Mouse (Mus musculus) mature B cell (primary cell): ENCODE measurements at regions not wholly inside any gene's neighbourhood (a gene's known extent, or its start where the extent isn't known, plus 50 kb on each side); places are given as distances from the start of the nearest gene placed in this dataset.

Source experiments
- in situ Hi-C: fragments of 300-500 bp; cut with MboI; formaldehyde crosslinking; loops from 2 replicates; pipeline ENCODE4 v1.14.3; 2019

DNA sequence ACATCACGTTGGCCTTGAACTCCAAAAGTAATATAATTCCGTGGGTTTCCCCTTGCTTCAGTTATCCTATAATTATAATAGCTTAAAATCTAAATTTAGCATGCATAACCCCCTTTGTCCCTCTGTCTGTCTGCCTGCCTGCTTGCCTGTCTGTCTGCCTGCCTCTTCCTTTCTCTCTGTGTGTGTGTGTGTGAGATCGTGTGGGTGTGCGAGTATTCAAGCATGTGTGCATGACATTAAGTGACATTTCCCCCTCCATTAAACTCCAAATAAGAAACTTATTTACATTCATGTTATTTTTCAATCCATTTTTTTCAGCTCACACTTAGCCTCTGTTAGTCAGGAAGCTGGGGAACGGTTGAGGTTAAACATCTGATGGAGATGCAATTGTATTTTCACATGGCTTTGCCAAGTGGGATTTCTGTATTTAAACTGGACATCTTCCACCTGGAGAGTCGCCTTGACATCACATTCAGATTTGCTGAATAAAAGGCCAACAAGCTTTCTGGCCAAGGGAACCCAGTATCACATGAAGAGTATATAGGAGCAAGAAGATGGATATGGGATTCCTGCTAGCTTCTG, 130.8 kb upstream of the Map3k1 start:
- in situ Hi-C loops, result loop anchor here (5.0 to 10.0 kb wide), 3 partner anchors 45 to 132 kb away; partner anchors contain the start of gene Map3k1

DNA sequence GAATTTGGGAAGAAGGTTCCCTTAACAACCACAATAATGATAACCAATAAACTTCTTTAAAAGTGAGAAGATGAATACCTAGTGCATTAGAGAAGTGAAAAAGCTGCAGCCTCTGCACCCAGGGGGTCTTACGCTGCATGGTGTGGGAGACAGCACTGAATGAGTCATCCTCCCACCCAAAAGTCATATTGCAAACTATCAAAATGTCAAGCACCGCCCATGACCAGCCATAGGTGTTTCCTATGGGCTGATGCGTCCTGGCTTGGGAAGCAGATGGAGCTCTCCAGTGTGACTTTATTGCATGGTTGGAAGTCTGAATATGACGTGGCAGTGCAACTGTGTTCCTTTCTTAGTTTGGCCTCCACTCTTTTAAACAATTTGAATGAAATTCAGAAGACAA, 131.5 kb upstream of the Map3k1 start:
- in situ Hi-C loops, result no loop called here

DNA sequence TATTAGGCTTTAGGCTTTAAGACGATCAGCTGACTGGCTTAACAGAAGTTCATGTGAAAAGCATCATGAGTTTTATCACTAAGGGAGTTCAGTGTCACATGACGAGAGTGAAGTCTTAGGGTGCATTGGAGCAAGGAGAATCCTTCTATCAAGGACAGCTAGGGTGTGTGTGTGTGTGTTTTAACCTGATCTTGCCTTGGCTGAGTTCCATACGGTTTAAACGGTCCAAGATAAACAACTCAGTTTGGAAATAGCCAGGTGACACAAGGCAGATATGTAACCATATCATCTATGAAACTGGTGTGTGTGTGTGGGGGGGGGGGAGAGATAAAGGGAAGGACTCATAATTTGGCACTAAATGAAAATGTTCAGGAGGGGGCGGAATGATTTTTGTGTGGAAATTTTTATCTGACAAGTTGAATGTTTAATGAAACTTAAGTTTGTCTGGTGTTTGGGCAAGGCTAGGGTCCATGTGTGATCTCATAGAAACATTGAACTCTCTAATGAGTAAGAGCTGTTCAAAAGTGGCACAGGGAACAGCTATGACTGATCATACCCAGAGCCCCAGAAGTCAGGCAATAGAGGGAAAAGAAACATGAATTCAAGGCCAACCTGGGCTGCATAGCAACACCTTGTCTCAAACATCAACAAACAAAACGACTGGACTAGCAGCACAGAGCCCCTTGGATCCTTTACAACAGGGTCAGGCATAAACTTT, 132.2 kb upstream of the Map3k1 start:
- in situ Hi-C loops, result no loop called here

DNA sequence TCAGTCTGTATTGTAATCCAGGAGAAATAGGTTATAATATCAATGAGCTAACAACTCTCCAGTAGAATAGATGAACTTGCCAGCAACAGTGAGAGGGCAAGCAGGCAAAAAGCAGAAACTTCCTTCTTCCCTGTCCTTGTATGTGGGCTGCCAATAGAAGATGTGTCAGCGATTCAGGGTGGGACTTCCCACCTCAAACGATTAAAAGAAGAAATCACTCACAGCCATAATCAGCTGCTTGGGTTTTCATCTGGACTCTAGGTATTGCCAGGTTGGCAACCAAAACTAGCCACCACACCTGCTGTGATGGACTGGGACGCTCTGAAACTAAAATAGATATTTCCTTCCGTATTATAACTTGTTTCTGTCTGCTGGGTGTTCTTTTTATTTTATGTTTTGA, 133.2 kb upstream of the Map3k1 start:
- in situ Hi-C loops, result no loop called here

DNA sequence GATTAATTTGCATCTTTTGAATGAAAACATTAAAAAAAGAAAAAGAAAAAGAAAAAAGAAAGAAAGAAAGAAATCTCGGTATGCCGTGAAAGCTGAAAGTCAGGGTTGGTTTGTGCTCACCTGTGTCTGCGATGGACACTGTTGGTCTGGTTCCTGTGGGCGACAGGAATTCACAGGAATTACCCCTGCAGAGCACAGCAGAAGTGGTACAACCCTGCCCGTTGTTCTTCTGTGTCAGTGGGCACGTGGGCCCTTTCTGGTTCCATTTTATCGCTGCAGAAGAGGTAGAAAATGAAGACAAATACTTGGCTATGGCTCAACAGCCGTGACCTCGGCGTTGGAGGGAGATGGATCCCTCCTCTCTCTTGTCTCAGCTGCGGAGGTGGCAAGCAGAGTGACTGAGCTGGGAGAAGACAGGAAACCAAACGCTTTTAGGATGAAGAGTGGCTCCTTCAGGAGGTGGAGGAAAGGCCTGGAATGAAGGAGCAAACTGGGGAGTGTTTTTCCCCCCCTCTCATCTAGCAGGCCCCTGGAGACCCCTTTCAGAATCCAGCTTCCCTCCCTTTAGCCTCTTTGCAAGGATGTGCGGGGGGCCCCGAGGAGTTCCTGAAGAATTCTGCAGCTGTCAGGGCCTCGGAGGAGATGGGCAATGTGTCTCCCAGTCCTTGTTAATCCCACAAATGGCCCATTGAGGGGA, 134.7 kb upstream of the Map3k1 start:
- in situ Hi-C loops, result no loop called here

GRCm38 (mm10) chr13:111944089-111944406, 135.3 kb upstream of the Map3k1 start:
- in situ Hi-C loops, result no loop called here

- in situ Hi-C loops, result no loop called here
These were observed 137.5 kb upstream of the Map3k1 start for GRCm38 (mm10) chr13:111946271-111946670.

DNA sequence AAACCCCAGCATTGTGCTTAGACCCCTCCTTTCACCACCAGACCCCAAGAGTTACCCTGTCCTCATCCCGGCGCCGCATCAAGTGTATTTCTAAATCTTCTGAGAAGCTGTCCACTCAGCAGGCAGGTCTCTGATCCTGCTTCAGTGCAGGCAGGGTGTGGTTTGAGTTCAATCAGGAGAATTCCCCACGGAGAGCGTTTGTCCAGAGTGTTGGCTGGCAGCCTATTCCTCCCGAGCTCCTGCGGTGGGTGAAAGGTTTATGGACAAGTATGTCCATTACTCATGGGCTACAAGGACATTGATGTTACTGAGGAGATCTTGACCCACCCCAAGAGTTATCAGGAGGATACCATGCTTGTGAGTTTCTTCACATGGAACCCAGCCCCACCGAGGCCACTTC, 138.0 kb upstream of the Map3k1 start:
- in situ Hi-C loops, result no loop called here

- in situ Hi-C loops, result no loop called here
These were observed 139.6 kb upstream of the Map3k1 start for GRCm38 (mm10) chr13:111948395-111948794.

DNA sequence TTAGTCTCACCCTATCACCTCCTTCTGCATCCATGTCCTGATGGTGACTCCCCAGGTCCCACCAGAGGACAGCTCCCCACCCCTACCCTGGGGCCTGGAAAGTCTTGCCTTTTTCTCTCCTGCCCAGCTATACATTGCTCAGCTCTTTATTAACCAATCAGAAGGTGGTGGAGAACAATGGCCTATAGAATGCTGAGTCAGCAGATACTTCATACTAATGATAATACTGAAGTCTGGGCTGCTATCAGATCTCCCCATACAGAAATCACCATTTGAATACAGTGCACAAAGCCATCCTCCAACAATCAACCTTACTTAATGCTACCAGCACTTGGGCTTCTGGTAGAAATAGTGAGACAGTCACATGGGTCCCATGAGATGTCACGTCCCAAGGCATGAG, 141.2 kb upstream of the Map3k1 start:
- in situ Hi-C loops, result no loop called here

DNA sequence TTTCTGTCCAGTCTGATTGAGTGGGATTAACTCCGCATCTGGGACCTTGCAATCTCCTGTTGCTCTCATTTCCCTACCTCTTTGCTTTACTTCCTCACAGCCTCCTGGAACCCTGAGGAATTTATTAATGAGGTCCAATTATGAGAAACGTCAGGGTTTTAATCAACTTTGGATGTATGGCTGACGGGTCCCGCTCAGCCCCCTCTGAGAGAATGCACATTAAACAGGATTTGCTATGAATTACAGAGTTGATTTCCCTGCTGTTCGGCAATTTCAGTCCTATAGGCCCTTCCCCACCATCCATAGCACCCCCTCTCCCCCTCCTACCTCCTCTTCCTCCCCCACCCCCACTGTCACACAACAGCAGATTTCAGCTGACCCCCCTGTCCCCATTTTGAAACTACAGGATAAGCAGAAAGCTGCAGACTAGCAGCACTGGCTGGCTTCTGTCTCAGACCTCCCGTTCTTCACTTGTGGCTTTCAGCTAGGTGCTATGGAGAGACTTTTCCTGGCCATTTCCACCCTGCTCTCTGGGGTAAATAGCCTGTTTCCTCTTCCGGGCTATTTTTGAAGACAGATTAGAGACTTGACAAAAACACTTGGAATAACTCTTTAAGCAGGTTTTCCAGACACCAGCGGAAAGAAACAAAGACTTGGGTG, 145.2 kb upstream of the Map3k1 start:
- in situ Hi-C loops, result no loop called here

DNA sequence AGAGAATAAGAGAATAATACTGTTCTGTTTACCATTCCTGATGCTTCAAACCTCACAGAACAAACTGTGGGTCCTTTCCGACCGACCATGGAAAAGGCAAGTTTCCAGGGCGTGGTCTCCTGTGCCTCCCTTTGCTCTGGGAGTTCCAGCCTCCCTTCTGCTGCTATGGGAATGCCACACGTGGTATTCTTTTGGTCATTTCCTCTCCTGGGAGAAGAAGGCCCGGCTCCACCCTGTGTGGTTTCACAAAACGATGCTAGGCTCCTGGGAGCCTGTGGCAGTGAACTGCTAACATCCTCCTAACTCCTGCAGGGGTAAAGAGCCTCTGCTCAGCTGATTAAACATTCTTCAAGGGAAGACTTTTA, 145.7 kb upstream of the Map3k1 start:
- in situ Hi-C loops, result no loop called here

DNA sequence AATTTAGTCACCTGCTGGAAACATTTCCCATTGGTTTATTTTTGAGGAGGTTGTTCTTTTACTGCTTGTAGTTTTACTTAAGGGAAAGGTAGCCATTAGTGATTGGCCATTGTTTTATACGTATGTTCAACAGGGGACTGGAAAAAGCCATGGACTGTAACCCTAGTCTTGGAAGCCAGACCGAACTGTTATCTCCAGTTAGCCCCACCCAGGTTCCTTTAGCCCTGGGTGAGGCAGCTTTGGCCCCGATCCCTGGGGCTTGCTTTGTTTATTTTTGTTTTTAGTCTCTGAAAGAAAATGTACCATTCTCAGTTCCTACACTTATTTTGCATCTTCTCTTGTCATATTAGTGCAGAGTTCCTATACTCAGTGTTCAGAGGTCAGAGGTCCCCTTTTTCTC, 148.3 kb upstream of the Map3k1 start:
- in situ Hi-C loops, result no loop called here

- in situ Hi-C loops, result no loop called here
These were observed 149.0 kb upstream of the Map3k1 start for GRCm38 (mm10) chr13:111957674-111958273.

DNA sequence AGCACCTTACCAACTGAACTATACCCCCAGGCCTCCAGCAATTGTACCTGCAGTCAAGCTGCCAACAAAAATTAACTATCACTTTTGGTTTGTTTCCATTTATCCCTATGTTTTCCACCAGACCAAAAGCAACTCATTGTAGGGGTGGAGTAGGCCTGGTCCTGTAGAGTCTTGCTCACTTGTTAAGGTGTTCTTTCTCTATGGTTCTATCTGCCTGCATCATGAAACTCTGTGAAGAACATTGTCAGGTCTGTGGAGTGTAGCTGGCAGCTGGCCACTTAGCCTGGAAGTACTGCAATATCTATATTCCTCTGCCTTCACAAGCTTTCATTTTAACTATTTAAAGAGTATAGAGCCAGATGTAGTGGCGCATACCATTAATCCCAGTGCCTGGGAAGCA, 149.6 kb upstream of the Map3k1 start:
- in situ Hi-C loops, result no loop called here

DNA sequence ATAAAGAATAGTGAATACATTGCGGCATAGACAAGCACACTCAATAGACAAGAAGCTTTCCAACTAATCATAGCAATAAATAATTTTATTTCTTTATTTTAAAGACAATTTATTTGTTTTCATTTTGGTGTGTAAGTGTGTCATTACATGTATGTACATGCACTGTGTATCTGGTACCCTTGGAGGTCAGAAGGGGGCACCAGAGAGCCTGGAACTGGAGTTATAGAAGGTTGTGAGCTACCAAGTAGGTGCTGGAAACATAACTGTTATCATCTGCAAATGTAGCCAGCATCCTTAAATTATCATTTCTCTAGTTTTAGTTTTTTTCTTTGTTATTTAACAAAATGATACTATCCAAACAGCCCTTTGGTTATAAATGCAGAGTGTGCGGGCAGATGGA, 151.2 kb upstream of the Map3k1 start:
- in situ Hi-C loops, result no loop called here

GRCm38 (mm10) chr13:111961423-111961822, 152.6 kb upstream of the Map3k1 start:
- in situ Hi-C loops, result no loop called here

DNA sequence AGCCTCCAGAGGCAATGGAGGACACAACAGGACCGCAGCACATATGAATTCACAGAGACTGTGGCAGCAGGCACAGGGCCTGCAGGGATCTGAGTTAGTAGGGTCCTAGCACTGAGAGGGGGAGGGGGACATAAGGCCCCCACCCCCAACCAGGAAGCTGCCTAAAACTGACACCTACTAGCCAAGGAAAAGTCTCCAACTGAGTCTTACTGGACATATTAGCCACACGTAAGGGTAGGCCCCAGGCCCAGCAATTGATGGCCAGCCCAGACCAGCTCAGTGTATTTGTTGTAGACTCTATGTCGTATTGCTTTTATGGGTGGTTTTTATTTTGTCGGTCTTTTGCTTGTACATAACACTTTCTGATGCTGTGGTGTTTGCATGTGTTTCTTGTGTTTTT, 153.4 kb upstream of the Map3k1 start:
- in situ Hi-C loops, result no loop called here

DNA sequence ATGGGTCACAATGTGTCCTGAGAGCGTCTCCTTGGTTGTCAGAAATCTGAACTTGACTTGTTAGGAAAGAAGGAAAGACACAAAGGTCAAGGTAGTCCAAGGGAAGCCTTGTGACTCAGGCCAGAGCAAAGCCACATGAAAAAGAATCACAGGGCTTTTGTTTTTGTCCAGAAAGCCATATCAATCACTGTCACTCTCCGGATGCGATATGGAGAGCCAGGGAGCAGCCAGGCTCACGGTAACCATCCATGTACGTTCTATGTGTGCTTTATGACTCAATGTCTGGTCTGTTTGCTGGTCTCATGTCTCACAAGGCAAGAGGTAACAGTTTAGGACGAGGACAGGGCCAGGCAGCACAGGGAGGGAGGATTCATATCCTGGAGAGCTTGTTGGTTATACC, 157.3 kb upstream of the Map3k1 start:
- in situ Hi-C loops, result no loop called here

GRCm38 (mm10) chr13:111966627-111967026, 157.8 kb upstream of the Map3k1 start:
- in situ Hi-C loops, result no loop called here

DNA sequence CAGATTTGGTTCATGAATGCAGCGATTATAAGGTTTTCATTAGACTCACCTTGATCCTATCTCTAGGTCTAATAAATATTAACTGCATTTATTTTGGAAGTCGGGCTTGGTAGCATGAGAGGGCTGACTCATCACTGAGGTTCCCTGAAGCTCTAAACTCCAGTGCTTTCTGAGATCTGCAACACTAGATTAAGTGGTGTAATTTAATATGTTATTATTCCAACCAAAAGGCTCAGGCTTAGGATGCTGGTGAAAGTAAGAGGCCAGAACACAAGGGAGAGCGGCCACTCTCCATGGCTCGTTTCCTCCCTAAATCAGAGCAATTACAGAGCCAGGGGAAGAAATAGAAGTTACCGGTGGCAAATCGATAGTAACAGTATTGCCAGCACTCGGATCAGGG, 159.4 kb upstream of the Map3k1 start:
- in situ Hi-C loops, result no loop called here

DNA sequence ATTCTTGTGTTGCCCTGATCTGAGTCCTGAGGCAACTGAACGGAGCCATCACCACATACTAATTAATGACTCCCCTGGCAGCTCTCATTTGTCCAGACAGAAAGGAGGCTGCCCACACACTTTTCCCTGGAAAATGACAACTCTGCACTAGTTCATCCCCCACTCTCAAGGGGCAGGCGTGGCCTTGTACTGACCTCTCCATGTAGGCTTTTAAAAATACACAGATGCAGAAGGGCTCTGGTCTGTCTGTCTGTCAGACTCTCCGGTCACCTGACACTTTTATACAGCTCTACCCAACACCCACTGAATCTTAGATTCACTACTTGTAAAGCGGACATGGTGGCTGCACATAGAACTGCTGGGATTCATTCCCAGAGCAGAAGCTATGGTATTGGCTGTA, 165.5 kb upstream of the Map3k1 start:
- in situ Hi-C loops, result no loop called here

DNA sequence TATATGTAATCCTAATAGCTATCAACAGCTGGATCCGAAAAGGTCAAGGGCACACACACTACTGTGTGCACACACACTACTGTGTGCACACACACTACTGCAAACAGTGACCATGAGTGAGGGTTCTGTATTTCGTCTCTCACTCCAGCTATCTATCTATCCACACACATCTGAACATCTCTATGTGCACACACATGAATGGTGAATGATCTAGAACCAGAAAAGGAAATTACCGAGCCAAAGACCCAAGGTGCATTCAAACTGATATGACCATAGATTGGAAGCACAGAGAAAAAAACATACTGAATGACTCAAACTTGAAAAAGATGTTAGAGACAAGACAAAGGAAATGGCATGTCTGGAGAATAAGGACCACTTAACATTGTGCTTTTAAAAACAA, 166.8 kb upstream of the Map3k1 start:
- in situ Hi-C loops, result no loop called here
